Mouse (Mus musculus) frontal cortex, postnatal 10 days (tissue): ENCODE measurements at regions not wholly inside any gene's neighbourhood (a gene's known extent, or its start where the extent isn't known, plus 50 kb on each side); places are given as distances from the start of the nearest gene placed in this dataset.

Source experiments
- DNase-seq, 2 experiments: peaks; one replicate each; pipeline ENCODE4 v3.0.0; 2022; ENCODE audit warnings: low spot score in 2 of 2, mixed read lengths in 1 of 2

DNA sequence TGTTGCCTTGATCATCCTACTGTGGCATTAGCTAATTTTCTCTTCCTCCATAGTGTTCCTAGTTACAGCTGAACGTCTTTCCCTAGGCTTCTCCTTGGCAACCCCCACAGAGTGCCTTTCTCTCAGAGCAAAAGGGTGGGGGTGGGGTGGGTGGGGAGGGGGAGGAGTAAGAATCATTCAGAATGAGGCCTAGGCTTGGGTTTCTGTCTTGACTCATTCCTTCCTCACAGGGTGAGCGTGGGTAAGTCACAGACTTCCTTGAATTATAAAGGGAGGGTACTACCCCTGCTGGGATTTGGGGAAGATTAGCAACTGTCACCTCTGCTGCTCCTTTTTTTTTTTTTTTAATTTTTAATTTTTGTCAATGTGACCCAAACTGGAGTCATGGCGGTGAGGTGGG, 114.5 kb downstream of the Dhx35 start:
- no peak for DNase-seq

- DNase-seq = no peak
These were observed 115.7 kb downstream of the Dhx35 start for GRCm38 (mm10) chr2:158910325-158910724.

DNA sequence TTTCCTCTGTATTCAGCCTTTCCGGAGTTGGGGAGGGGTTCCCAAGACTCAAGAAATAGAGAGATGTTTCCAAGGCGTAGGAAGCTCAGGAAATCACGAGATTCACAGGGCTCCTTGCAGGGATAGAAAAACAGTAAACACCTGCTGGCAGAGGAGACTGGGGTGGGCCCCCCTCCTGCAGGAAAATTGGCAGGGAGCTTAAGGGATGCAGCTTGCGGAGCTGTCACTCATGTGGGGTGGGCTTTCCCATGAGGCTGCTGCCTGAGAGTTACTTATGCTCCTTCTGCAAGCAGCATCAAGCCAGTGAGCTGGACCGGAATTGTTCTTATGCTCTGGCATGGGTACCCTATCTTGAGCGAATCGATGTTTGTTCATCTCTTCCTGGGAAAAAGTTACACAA, 116.6 kb downstream of the Dhx35 start:
- DNase-seq = no peak

GRCm38 (mm10) chr2:158912631-158913258, 118.1 kb downstream of the Dhx35 start:
- DNase-seq = peak in 1 of 2 experiments; percentile 52

GRCm38 (mm10) chr2:158917398-158917797, 122.8 kb downstream of the Dhx35 start:
- peak in 1 of 2 experiments; percentile 21 for DNase-seq

GRCm38 (mm10) chr2:158918312-158918711, 123.7 kb downstream of the Dhx35 start:
- DNase-seq = no peak

- DNase-seq = no peak
These were observed 127.0 kb downstream of the Dhx35 start for GRCm38 (mm10) chr2:158921342-158922255.

- no peak for DNase-seq
These were observed 128.2 kb downstream of the Dhx35 start for GRCm38 (mm10) chr2:158922766-158923165.

DNA sequence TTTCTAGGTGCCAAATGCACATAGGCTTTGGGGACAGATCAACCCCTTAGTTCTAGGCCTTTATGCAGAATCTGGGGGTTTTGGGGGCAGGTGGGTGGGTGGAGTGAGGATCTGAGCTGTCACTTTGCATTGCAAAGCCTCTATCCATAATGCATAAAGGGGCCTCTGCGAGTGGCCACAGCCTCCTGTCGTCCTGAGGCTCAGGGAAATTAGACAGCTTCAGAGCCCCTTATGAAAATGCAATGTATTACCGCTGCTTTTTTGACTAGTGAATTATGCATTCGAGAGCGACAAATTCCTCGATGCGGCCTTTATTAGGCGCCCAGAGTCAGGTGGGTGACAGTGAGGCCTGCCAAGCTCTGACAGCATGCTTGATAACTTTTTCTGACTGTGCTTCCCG, 134.9 kb downstream of the Dhx35 start:
- DNase-seq = no peak

DNA sequence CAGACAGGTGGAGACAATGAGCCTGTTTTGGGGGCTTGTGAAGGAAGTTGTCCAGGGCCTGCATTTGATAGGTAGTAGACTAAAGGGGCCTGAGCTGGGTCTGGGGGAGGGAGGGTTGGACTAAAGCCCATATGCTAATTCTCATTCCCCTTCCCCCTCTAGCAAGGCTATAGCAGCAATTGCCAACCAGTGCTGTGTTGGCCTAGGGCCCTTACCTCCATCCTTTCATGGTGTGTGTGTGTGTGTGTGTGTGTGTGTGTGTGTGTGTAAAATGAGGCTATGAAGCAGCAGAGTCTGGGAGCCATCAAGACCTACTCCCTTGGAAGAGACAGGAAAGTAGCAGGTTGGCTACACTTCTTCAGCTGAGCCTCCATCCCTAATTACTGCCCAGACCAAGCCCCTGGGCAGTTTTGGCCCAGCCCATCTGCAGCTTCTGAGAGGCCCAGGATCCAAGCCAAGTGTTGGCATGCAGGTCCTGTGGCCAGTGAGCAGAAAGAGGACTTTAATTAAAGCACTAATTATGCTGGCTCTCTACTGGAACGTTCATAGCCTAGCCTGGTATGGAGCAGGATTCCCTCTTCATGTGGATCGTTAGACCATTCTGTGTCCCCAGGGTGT, 143.4 kb downstream of the Dhx35 start:
- DNase-seq = peak; percentile 37 to 39

DNA sequence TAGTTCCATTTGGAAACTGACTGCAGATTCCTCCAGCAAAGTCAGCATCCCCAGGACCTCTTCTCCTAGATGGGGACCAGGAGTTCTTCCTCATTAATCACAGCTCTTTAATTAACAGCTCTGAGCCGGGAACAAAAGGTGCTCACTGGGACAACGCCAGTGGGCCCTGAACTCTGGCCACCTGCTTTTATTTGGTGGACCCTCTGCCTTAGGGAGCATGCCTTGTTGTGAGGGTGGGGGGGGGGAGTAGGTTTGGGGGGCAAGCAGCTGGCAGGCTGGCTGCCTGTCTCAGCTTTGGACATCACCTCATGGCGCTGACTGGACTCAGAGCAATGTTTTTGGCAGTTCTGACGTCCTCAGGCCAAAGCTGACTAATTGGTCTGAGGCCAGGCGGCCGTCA, 154.8 kb downstream of the Dhx35 start:
- no peak for DNase-seq

GRCm38 (mm10) chr2:158951061-158951460, 156.5 kb downstream of the Dhx35 start:
- DNase-seq = no peak

GRCm38 (mm10) chr2:158956888-158957287, 162.3 kb downstream of the Dhx35 start:
- DNase-seq = no peak

GRCm38 (mm10) chr2:158965003-158965665, 170.5 kb downstream of the Dhx35 start:
- DNase-seq = peak; percentile 63 to 79

GRCm38 (mm10) chr2:158972178-158972577, 177.6 kb downstream of the Dhx35 start:
- DNase-seq = no peak

DNA sequence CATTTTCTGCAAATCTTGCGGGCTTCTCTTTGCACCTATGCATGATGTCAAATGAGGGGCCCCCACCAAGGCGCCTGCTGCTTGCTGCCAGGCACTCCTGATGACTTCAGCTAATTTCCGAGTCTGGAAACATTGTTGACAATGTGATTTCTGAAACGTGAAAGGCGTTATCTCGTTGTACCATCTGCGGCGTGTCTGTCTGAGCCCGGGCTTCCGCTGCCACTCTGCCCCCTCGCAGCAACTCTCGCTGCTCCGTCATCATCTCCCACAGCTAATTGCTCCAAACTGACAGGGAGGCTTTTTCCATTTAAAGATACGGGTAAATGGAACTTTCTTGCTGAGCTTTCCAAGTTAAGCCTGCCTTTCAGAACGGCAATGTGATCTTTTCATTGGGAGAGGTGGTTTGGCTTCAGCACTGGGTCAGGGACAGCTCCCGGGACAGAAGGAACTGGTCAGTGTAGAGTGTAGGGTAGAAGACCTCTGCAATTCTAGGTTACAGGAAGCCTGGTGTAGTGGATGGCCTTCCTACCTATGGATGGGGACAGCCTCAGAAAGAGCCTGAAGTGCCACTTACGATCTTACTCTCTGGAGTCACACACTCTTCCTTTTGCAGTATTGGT, 191.0 kb downstream of the Dhx35 start:
- peak in 1 of 2 experiments; percentile 10 for DNase-seq

GRCm38 (mm10) chr2:159002481-159003186, 208.0 kb downstream of the Dhx35 start:
- DNase-seq = no peak

- no peak for DNase-seq
These were observed 208.5 kb downstream of the Dhx35 start for GRCm38 (mm10) chr2:159003187-159003497.

- peak; percentile 8 to 25 for DNase-seq
These were observed 209.8 kb downstream of the Dhx35 start for GRCm38 (mm10) chr2:159004417-159004816.

DNA sequence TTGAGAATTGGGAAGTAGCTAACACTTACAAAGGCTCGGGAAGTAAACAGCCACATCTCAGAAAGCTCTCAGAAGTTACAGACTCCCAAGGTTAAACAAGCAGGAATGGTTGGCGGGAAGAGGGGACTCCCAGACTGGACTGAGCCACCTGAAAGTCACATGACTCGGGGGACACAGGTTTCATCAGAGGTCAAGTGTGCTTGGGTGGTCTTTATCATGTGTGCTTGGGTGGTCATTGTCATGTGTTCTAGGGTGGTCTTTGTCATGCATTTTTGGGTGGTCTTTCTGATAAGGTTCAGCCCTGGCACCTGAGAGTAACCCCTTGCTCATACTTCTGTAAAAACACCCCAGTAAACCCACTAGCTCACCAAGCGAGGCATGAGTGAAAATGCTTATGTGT, 218.1 kb downstream of the Dhx35 start:
- DNase-seq = no peak

DNA sequence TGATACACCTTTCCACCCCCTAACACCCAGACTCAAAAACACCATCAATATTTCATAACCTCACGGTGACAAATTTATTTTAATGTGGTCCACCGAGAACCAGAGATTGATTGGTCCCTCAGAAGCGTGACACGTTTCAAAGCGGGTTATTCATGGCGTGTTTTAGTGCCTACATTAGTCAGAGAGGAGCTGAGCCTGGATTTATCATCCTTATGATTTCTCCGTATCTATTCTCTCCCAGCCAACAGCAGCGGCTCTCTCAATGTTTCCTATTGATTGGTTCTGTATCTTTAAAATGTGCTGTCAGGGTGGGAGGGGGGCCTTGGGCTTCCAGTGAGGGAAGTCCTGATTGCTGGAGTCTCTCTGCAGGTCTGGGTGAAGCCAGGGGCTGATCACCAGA, 219.9 kb downstream of the Dhx35 start:
- no peak for DNase-seq
